Mouse (Mus musculus) kidney, postnatal 0 days (tissue): ENCODE data around the gene Myadm. TPM values are rescaled to one million over a fixed set of nuclear protein-coding genes. Genes with fewer than 3 reads are reported as not detected.

Experiments used
- ATAC-seq: fragments of 200-750 bp; cut with Nextera tagmentation; replicated peaks from 2 replicates; pipeline ENCODE4 v1.8.0; 2017; ENCODE audit warnings: low read depth, moderate number of reproducible peaks, moderate TSS enrichment, moderate library complexity; ENCODE audit not compliant: low FRiP score
- DNase-seq: peaks from one replicate; pipeline ENCODE4 v3.0.0-alpha.2; 2016; ENCODE audit warnings: low spot score
- H3K27ac ChIP-seq: fragments of 300-500 bp; sonication (generic); 2 replicates; pipeline ENCODE4 v1.5.1; 2014; ENCODE audit warnings: mild to moderate bottlenecking
- H3K27me3 ChIP-seq: fragments of 300-500 bp; sonication (generic); 2 replicates; pipeline ENCODE4 v1.6.1; 2014; ENCODE audit warnings: low read length, mixed read lengths; ENCODE audit not compliant: insufficient read depth
- H3K36me3 ChIP-seq: fragments of 300-500 bp; sonication (generic); 2 replicates; pipeline ENCODE4 v1.6.1; 2014; ENCODE audit warnings: low read length, mixed read lengths; ENCODE audit not compliant: insufficient read depth
- H3K4me1 ChIP-seq: fragments of 300-500 bp; sonication (generic); replicated peaks from 2 replicates; pipeline ENCODE4 v1.6.1; 2014; ENCODE audit warnings: antibody characterized with exemption, low read length, mixed read lengths; ENCODE audit not compliant: insufficient read depth
- H3K4me2 ChIP-seq: fragments of 300-500 bp; sonication (generic); 2 replicates; pipeline ENCODE4 v1.6.1; 2014; ENCODE audit warnings: mild to moderate bottlenecking, low read length, moderate library complexity, mixed read lengths
- H3K4me3 ChIP-seq: fragments of 300-500 bp; sonication (generic); replicated peaks from 2 replicates; pipeline ENCODE4 v1.5.1; 2014; ENCODE audit warnings: low read depth, low read length
- H3K9ac ChIP-seq: fragments of 300-500 bp; sonication (generic); 2 replicates; pipeline ENCODE4 v1.6.1; 2014; ENCODE audit warnings: low read depth, low read length
- H3K9me3 ChIP-seq: fragments of 300-500 bp; sonication (generic); replicated peaks from 2 replicates; pipeline ENCODE4 v1.6.1; 2016; ENCODE audit warnings: low read length, inconsistent platforms, mixed read lengths
- CTCF ChIP-seq: IDR thresholded peaks from 2 replicates; pipeline ENCODE4 v1.5.1; 2016; ENCODE audit warnings: antibody characterized with exemption, low read depth, mild to moderate bottlenecking, moderate library complexity
- WGBS: fragments of 180-500 bp; shearing (Covaris S2); extraction: QIAGEN DNeasy Blood & Tissue Kit; methylation state at CpG from one replicate; pipeline ENCODE4 v1.1.7; 2014; 5-methylcytosine and 5-hydroxymethylcytosine counted together
- polyA plus RNA-seq: library from polyadenylated mRNA; unstranded; fragments of >200 nt; fragmentation: Nextera tagmentation; extraction: Ambion mirVana; gene quantifications from 2 replicates; pipeline ENCODE4 v1.2.1, GENCODE M21; 2015

Myadm gene
- polyA plus RNA-seq, 1 experiment from 2014 or later, result 73.0 TPM

DNA sequence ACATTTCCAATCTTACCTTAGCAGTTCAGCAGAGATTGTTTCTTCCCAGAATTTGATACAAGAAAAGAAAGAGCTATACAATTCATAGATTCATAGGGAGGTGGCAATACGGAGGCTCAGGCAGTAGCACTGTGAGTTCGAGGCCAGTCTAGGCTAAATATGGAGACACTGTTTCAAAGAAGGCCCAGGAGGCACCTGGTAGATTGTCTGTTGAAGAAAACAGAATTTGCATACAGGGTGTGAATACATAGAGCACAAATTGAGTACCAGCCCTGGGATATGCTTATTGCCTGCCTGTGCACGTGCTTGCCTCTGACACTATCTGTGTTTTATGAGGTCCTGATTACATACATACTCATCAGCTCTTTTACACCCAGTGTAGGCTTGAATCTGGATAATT, 17.5 kb downstream of the Myadm start:
- ATAC-seq (no peak), DNase-seq (no peak)
- H3K4me1 ChIP-seq, result peaks cover 23% of the 10 kb centered on the region
- 69% methylated on average over 3 of the region's 3 CpGs for WGBS
- no peaks in the 10 kb centered on the region for H3K36me3 ChIP-seq
- no peak overlapping the region for H3K27ac ChIP-seq
- H3K9ac ChIP-seq, result no peak overlapping the region
- no peak for TF ChIP-seq CTCF
- no peak overlapping the region for H3K4me3 ChIP-seq
- no peaks in the 10 kb centered on the region for H3K9me3 ChIP-seq
- H3K27me3 ChIP-seq, result peaks cover 16% of the 10 kb centered on the region
- no peak overlapping the region for H3K4me2 ChIP-seq

DNA sequence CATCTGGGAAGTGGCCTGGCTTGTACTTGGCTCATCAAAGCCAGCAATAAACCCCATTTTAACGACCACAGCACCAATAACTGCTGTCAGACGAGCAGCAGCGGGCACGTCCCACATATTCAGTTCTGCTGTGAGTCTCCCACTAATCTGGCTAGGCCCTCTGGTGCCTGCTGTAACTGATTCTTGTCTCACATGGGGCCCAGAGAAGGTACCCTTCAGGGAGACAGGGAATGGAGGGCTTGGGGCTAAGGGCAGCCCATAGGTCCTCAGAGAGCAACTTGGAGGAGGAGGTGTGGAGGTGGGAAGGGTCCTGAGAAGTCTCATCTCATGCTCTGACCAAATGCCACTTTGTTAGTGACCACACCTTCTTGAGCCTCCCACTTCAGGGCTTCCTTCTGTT, 19.8 kb downstream of the Myadm start:
- H3K27me3 ChIP-seq, result peaks cover 14% of the 10 kb centered on the region
- H3K9ac ChIP-seq, result no peak overlapping the region
- DNase-seq, result no peak
- no peak overlapping the region for H3K4me3 ChIP-seq
- H3K4me2 ChIP-seq, result no peak overlapping the region
- no peaks in the 10 kb centered on the region for H3K9me3 ChIP-seq
- no peak for ATAC-seq
- TF ChIP-seq CTCF, result no peak
- 0 out of 2 replicates have a peak, but pooled peaks cover 4% of the 10 kb centered on the region for H3K4me1 ChIP-seq
- WGBS, result 7% methylated on average over 4 of the region's 4 CpGs
- no peaks in the 10 kb centered on the region for H3K36me3 ChIP-seq
- H3K27ac ChIP-seq, result no peak overlapping the region

DNA sequence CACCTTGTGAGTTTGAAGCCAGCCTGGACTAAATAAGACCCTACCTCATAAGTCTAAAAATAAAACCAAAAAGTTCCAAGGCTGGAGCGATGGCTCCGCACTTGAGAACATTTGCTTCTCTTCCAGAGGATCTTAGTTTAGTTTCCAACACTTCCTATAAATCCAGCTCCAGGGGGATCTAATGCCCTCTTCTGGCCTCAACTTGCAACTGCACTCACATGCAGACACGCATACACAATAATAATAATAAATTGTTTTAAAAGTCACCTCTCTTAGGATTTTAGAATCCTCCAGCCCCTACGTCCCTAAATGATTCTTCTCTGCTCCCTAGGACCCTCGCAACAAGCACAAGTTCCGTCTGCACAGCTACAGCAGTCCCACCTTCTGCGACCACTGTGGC, 21.4 kb downstream of the Myadm start:
- Histone ChIP-seq H3K27ac (no peak overlapping the region), H3K36me3 (no peaks in the 10 kb centered on the region), H3K9me3 (no peaks in the 10 kb centered on the region), H3K4me2 (no peak overlapping the region), H3K4me3 (no peak overlapping the region), H3K27me3 (0 out of 2 replicates have a peak, but pooled peaks cover 3% of the 10 kb centered on the region), H3K9ac (no peak overlapping the region), H3K4me1 (no peaks in the 10 kb centered on the region)
- WGBS, result 95% methylated on average over 7 of the region's 7 CpGs
- DNase-seq, result no peak
- TF ChIP-seq CTCF, result no peak
- no peak for ATAC-seq

DNA sequence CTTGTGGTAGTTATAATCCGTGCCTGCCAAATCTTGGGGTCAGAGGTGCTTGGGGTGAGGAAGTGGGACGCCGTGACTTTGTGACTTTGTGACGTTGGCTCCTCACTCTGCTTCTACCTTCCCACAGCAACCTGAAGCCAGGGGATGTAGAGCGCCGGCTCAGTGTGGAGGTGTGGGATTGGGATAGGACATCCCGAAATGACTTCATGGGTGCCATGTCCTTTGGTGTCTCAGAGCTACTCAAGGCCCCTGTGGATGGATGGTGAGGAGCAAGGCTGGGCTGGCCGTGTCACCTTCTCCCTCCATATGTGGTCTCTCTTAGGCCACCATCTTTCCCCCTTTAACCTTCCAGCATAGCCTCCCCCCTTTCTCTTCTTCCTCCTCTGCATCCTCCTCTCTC, 24.7 kb downstream of the Myadm start:
- no peak overlapping the region for H3K4me3 ChIP-seq
- H3K9me3 ChIP-seq, result no peaks in the 10 kb centered on the region
- no peak for TF ChIP-seq CTCF
- no peak for DNase-seq
- no peaks in the 10 kb centered on the region for H3K36me3 ChIP-seq
- H3K4me2 ChIP-seq, result no peak overlapping the region
- H3K4me1 ChIP-seq, result no peaks in the 10 kb centered on the region
- no peak for ATAC-seq
- no peak overlapping the region for H3K27ac ChIP-seq
- WGBS, result 80% methylated on average over 8 of the region's 8 CpGs
- no peak overlapping the region for H3K9ac ChIP-seq
- no peaks in the 10 kb centered on the region for H3K27me3 ChIP-seq

DNA sequence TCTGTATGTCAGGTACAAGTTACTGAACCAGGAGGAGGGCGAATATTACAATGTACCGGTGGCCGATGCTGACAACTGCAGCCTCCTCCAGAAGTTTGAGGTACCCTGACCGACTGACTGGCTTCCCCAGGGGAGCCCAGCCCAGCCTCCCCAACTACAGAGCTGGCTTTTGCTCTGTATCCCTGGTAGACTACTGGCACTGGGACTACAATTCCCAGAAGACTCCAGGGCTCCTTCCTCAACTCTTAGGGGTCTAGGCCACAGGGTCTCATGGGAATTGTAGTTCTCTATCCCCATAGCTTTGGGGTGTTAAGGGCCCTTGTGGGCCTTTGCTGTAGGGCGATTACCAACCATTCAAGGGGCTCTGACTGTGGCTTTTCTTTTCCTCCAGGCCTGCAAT, 25.2 kb downstream of the Myadm start:
- Histone ChIP-seq H3K4me2 (no peak overlapping the region), H3K4me3 (no peak overlapping the region), H3K36me3 (no peaks in the 10 kb centered on the region), H3K9ac (no peak overlapping the region), H3K27me3 (no peaks in the 10 kb centered on the region), H3K27ac (no peak overlapping the region), H3K9me3 (no peaks in the 10 kb centered on the region), H3K4me1 (no peaks in the 10 kb centered on the region)
- ATAC-seq (no peak), DNase-seq (no peak)
- 73% methylated on average over 5 of the region's 5 CpGs for WGBS
- no peak for TF ChIP-seq CTCF

DNA sequence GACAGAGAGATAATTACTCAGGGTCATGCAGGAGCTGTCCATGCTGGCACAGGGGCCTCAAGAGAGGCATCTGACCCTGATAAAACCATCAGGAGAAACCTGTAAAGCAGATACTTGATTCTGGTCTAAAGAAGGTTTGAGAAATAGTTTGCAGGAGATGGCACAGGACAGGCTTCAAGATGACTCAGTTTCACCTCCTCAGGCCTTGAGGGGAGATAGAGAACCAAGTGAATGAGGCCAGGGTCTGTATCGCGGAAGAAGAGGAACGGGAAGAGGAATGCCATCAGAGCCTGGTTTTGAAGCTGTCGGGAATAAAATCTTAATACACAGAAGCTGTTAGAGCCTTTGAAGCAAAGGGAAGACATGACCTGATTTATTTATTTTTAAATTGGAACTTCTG, 28.8 kb downstream of the Myadm start:
- WGBS, result 35% methylated on average over 4 of the region's 4 CpGs

DNA sequence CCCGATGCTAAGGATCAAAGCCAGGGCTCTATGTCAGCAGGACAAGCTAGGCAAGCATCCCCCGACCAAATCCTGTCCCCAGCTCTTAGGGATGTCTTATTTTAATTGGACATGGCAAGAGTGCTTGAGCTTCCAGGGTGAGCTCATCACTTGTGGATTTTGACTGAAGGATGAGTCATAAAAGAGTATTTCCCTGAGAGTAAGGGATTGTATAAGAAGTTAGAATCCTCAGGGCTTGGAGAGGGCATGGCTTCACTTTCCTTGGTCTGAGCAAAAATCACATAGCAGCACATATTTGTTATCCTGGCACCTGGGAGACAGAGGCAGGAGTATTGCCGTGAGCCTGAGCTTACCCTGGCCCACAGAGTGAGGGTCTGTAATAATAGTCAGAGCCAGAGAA, 32.0 kb downstream of the Myadm start:
- Histone ChIP-seq H3K36me3 (no peaks in the 10 kb centered on the region), H3K27me3 (no peaks in the 10 kb centered on the region), H3K4me1 (no peaks in the 10 kb centered on the region), H3K27ac (no peak overlapping the region), H3K9ac (no peak overlapping the region), H3K4me3 (no peak overlapping the region), H3K4me2 (no peak overlapping the region), H3K9me3 (no peaks in the 10 kb centered on the region)
- no peak for TF ChIP-seq CTCF
- 58% methylated on average over 3 of the region's 3 CpGs for WGBS
- DNase-seq (no peak), ATAC-seq (no peak)

More for the DNA sequence above, 28.8 kb downstream of the Myadm start:
- DNase-seq, result no peak
- TF ChIP-seq CTCF, result no peak
- no peak for ATAC-seq
- Histone ChIP-seq H3K27me3 (no peaks in the 10 kb centered on the region), H3K9ac (no peak overlapping the region), H3K36me3 (no peaks in the 10 kb centered on the region), H3K27ac (no peak overlapping the region), H3K4me3 (no peak overlapping the region), H3K4me2 (no peak overlapping the region), H3K4me1 (no peaks in the 10 kb centered on the region), H3K9me3 (no peaks in the 10 kb centered on the region)
